Mouse (Mus musculus) left cerebral cortex, postnatal 10 days (tissue): ENCODE data around the gene Sh3pxd2a. TPM values are rescaled to one million over a fixed set of nuclear protein-coding genes. Genes with fewer than 3 reads are reported as not detected.
"Not testable (repeated sequence)": the region's sequence is repeated elsewhere in the genome, so short reads cannot be mapped to it uniquely, and the experiment has no call there.

Experiments used
- DNase-seq, 2 experiments: peaks; one replicate each; pipeline ENCODE4 v3.0.0; 2021 to 2022; ENCODE audit warnings: low spot score in 2 of 2, mixed read lengths in 1 of 2; ENCODE audit errors: extremely low spot score in 1 of 2
- intact Hi-C: fragments of 180-260 bp; cut with DNase I; formaldehyde crosslinking; loops from one replicate; pipeline ENCODE4 v1.15.1; 2025
- total RNA-seq, 2 experiments: library from RNA; stranded (reverse); gene quantifications; 2 replicates each; pipeline ENCODE4 v1.2.3; 2021

Sh3pxd2a gene
- total RNA-seq, 2 experiments from 2014 or later: 22.8 to 23.4 TPM

- no peak for DNase-seq
- intact Hi-C loops: no loop called here
Observed at GRCm38 (mm10) chr19:47399029-47399428, 65.2 kb downstream of the Sh3pxd2a start.

- DNase-seq: peak in 1 of 2 experiments; percentile 55
- intact Hi-C loops: no loop called here
Observed at GRCm38 (mm10) chr19:47397882-47398671, 66.1 kb downstream of the Sh3pxd2a start.

GRCm38 (mm10) chr19:47395338-47395737, 68.9 kb downstream of the Sh3pxd2a start:
- intact Hi-C loops: no loop called here
- no peak for DNase-seq

GRCm38 (mm10) chr19:47394781-47395180, 69.4 kb downstream of the Sh3pxd2a start:
- DNase-seq, intact Hi-C loops: not testable (repeated sequence)

GRCm38 (mm10) chr19:47390878-47391277, 73.3 kb downstream of the Sh3pxd2a start:
- DNase-seq: no peak
- intact Hi-C loops: no loop called here

- intact Hi-C loops: no loop called here
- DNase-seq: no peak
Observed at GRCm38 (mm10) chr19:47387887-47388286, 76.3 kb downstream of the Sh3pxd2a start.

- intact Hi-C loops: no loop called here
- DNase-seq: no peak
Observed at GRCm38 (mm10) chr19:47387395-47387794, 76.8 kb downstream of the Sh3pxd2a start.

GRCm38 (mm10) chr19:47385971-47386370, 78.2 kb downstream of the Sh3pxd2a start:
- intact Hi-C loops: no loop called here
- DNase-seq: no peak

DNA sequence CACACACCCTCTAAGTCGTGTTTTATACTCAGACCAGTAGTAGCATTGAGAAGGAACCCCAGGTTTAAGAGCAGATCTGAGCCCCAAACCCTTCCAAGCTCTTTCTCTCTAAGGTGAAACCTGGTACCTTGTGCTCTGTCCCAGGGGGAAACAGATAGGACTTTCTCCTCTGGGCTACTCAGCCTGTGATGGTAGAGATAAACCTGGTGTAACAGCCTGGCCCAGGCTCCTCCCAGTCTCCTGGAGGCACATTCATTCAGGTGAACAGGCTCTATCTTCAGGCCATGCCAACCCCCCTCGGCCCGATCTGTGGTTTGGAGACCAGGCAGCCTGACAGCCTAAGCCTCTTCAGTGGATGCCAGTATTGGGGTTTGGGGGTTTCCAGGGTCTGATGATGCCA, 79.6 kb downstream of the Sh3pxd2a start:
- no peak for DNase-seq
- intact Hi-C loops: no loop called here

DNA sequence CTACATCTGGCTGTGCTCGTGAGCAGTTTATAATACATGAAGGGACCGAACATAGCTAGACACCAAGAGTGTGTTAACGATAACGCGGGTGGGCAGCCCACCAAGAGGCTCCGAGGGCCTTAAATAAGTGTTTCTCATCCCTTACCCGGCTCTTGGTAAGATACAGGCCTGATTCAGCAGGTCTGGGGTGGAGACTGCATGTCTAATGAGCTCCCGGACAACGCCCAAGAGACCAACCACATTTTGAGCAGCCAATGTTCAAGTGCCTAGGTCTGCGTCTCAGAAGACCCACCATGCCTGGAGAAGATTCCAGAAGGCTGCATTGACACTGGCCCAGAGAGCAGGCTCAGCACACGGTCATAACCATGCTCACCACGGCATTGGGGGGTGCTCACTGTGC, 80.2 kb downstream of the Sh3pxd2a start:
- DNase-seq: no peak
- intact Hi-C loops: no loop called here

DNA sequence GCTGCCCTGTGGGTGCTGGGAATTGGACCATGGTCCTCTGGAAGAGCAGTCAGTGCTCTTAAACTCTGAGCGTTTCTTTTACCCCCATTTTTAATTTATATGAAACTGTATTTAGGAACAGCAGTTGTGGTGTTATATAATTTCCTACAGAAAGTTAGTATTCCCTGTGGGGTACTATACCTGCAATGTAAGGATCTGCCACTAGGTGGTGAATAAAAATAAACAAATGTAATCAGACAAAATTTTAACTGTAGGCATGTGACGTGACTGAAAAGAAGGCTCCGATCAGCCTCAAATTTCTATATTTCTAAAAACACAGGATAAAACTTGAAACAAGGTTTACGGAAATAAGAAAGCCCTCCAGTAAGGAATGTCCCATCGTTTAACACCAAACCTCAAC, 81.9 kb downstream of the Sh3pxd2a start:
- intact Hi-C loops: no loop called here

DNA sequence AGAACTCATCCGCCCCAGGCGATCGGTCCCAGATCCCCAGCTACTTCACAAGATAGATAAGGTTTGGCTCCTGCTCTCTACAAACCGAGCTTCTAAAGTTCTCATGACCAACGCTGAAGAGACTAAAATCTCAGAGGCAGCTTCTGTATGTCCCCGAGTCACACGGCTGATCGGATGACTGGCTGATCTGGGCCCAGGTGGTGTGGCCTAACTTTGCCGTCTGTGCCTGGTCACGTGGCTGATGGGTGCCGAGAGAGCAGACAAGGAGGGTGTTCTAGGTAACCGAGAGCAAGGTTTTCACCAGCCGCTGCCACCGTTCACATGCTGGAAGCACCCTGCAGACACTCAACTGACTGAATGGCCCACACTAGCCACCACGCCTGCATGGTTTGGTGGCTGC, 83.2 kb downstream of the Sh3pxd2a start:
- intact Hi-C loops: no loop called here

More for the DNA sequence above, 81.9 kb downstream of the Sh3pxd2a start:
- no peak for DNase-seq

GRCm38 (mm10) chr19:47379141-47379540, 85.1 kb downstream of the Sh3pxd2a start:
- intact Hi-C loops: no loop called here
- DNase-seq: no peak

More for the DNA sequence above, 83.2 kb downstream of the Sh3pxd2a start:
- DNase-seq: no peak

DNA sequence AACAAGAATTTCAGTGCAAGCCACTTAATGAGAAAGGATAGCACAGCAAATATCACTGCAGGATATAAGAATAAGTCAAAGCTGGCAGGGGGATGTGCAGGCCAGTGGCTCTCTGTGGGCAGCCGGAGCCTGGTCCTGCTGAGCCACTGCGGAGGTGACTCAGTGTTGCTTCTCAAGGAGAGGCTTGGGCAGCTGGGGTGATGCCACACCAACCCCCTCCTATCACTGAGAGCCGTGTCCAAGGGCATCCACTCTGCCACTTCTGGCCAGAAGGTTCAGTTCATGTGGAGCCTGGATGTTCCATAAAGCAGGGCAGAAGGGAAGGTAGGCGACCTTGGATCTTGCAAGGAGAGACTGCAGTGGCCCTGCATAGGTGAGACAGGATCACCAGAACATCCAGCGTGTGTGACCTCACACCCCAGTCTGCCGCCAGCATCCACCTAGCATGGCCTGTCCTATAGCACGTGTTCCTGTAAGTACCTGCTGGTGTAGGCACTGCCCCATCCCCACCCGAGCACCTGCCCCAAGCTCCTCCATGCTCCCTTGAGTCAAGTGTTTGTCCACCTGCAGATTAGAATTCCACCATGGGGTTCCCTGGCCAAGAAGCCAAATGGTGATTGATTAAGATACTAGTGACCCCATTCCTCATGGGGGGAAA, 89.2 kb downstream of the Sh3pxd2a start:
- no peak for DNase-seq
- intact Hi-C loops: no loop called here

GRCm38 (mm10) chr19:47374440-47374839, 89.8 kb downstream of the Sh3pxd2a start:
- DNase-seq: no peak
- intact Hi-C loops: no loop called here

DNA sequence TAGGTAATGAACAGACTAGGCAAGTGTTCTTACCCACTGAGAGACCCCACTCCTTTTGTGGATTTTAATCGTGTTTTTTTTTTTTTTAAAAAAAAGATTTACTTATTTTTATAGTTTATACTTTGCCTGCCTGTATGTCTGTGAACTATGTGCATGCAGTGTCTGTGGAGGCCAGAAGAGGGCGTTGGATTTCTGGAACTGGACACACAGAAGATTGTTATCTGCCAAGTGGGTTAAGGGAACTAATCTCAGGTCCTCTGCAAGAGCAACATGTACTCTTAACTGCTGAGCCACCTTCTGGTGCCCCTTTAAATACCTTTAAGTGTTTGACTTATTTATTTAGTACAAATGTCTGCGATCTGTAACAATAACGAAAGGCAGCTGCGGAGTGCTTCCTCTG, 92.2 kb downstream of the Sh3pxd2a start:
- DNase-seq: no peak
- intact Hi-C loops: no loop called here

- intact Hi-C loops: no loop called here
- no peak for DNase-seq
Observed at GRCm38 (mm10) chr19:47371521-47371920, 92.7 kb downstream of the Sh3pxd2a start.

DNA sequence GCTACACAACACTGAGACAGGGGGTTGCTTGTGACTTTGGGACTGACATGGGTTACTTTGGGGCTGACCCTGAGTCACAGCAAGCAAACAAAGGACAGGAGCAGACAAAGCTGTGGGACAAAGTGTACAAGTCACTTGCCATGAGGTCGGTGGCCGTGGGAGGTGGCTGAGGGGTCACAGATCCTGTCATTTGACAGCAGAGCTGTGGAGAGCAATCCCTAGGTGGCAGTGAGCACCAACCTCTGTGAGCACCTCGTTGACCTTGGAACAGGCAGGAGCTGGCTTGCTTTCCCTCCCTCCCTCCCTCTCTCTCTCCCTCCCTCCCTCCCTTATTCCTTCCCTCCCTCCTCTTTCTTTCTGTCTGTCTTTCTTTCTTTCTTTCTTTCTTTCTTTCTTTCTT, 95.2 kb downstream of the Sh3pxd2a start:
- no peak for DNase-seq
- intact Hi-C loops: no loop called here

GRCm38 (mm10) chr19:47367271-47367879, 96.8 kb downstream of the Sh3pxd2a start:
- DNase-seq: no peak
- intact Hi-C loops: no loop called here

DNA sequence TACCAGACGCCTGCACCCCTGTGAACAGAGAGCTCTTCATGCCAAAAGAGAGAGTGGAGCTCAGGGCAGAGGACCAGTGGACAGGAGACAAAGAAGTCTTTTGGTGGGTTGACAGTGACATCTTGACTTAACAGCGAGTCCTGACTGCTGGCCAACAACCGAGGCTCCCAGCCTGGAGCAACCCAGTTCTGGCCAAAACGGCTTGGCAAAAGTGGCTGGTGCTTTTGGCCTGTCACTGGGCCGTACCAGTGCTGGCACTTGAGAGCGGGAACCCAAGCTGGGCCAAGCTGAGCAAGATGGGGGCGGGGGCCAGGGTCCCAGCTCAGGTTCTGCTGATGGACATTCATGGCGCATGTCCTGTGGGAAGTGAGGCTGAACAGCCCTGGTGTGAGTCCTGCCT, 97.6 kb downstream of the Sh3pxd2a start:
- intact Hi-C loops: no loop called here
- peak in 1 of 2 experiments; percentile 40 for DNase-seq
